Mouse (Mus musculus) neural tube, embryonic 14.5 days (tissue): Measurements from ENCODE around the gene Arid2. TPM values are rescaled to one million over a fixed set of nuclear protein-coding genes. Genes with fewer than 3 reads are reported as not detected.
A peak's percentile ranks its signal among the peaks of the same experiment; 100 is the strongest.
"Not testable (repeated sequence)": the region's sequence is repeated elsewhere in the genome, so short reads cannot be mapped to it uniquely, and the experiment has no call there.

Source experiments
- ATAC-seq: fragments of 200-750 bp; cut with Nextera tagmentation; 2 replicates; pipeline ENCODE4 v1.8.0; 2017; ENCODE audit warnings: low read depth, mild to moderate bottlenecking, moderate TSS enrichment, moderate library complexity
- H3K27ac ChIP-seq: fragments of 300-500 bp; sonication (generic); 2 replicates; pipeline ENCODE4 v1.5.1; 2014; ENCODE audit warnings: low read depth, mild to moderate bottlenecking, control low read depth, low read length, moderate library complexity, mixed read lengths
- H3K27me3 ChIP-seq: fragments of 300-500 bp; sonication (generic); 2 replicates; pipeline ENCODE4 v1.6.1; 2014; ENCODE audit warnings: low read length; ENCODE audit not compliant: control insufficient read depth, insufficient read depth
- H3K36me3 ChIP-seq: fragments of 300-500 bp; sonication (generic); 2 replicates; pipeline ENCODE4 v1.6.1; 2014; ENCODE audit warnings: low read length, mixed read lengths; ENCODE audit not compliant: control insufficient read depth, insufficient read depth
- H3K4me1 ChIP-seq: fragments of 300-500 bp; sonication (generic); 2 replicates; pipeline ENCODE4 v1.6.1; 2014; ENCODE audit warnings: low read length; ENCODE audit not compliant: control insufficient read depth, insufficient read depth
- H3K4me2 ChIP-seq: fragments of 300-500 bp; sonication (generic); 2 replicates; pipeline ENCODE4 v1.6.1; 2014; ENCODE audit warnings: mild to moderate bottlenecking, low read depth, low read length, control low read depth
- H3K4me3 ChIP-seq: fragments of 300-500 bp; sonication (generic); 2 replicates; pipeline ENCODE4 v1.5.1; 2014; ENCODE audit warnings: low read depth, low read length, control low read depth, mixed read lengths
- H3K9ac ChIP-seq: fragments of 300-500 bp; sonication (generic); replicated peaks from 2 replicates; pipeline ENCODE4 v1.6.1; 2014; ENCODE audit warnings: low read depth, mild to moderate bottlenecking, control low read depth, low read length, mixed read lengths
- H3K9me3 ChIP-seq: fragments of 300-500 bp; sonication (generic); 2 replicates; pipeline ENCODE4 v1.6.1; 2016; ENCODE audit warnings: low read length; ENCODE audit not compliant: control insufficient read depth
- WGBS: fragments of 180-500 bp; shearing (Covaris S2); extraction: QIAGEN DNeasy Blood & Tissue Kit; methylation state at CpG from one replicate; pipeline ENCODE4 v1.1.7; 2014; 5-methylcytosine and 5-hydroxymethylcytosine counted together
- polyA plus RNA-seq: library from polyadenylated mRNA; unstranded; fragments of >200 nt; fragmentation: Nextera tagmentation; extraction: Ambion mirVana; gene quantifications from 2 replicates; pipeline ENCODE4 v1.2.1, GENCODE M21; 2014

The Arid2 gene
- 26.9 and 32.0 TPM in 2 replicates for polyA plus RNA-seq

DNA sequence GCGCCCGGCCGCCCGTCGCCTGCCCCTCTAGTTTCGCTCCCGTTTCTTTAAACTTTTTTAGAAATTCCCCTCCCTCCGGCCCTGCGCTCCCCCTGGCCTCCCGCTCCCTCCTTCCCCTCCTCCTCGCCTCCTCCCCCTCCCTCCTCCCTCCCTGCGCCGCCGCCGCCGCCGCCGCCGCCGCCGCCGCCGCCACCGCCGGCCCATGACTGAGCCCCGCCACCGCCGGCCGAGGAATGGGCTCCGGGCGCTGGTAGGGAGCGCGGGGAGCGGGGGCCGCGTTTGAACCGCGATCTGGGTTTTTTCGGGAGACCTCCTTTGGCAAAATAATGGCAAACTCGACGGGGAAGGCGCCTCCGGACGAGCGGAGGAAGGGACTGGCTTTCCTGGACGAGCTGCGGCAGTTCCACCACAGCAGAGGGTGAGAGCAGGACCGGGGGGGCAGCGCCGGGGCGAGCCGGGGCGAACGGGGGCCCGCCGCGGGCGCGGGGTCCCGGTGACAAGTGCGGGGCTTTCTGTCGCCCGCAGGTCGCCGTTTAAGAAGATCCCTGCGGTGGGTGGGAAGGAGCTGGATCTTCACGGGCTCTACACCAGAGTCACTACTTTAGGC is at the start of gene Arid2:
TSS of gene Arid2 (plus strand) at position 150 of the 607 bp plus-strand sequence.
- H3K4me3 ChIP-seq, result peak within 1 kb of the TSS; percentile 94
- no peaks in the 10 kb centered on the region for H3K27me3 ChIP-seq
- peak within 1 kb of the TSS; percentile 100 for H3K27ac ChIP-seq
- WGBS, result under 1% methylated on average over 37 of the region's 67 CpGs
- H3K9ac ChIP-seq, result peak within 1 kb of the TSS; percentile 100
- peak; percentile 13 for ATAC-seq
- H3K36me3 ChIP-seq, result 0 out of 2 replicates have a peak, but pooled peaks cover 2% of the 10 kb centered on the region
- peaks cover 14% of the 10 kb centered on the region for H3K4me1 ChIP-seq
- H3K4me2 ChIP-seq, result peak within 1 kb of the TSS; percentile 83
- H3K9me3 ChIP-seq, result no peaks in the 10 kb centered on the region

DNA sequence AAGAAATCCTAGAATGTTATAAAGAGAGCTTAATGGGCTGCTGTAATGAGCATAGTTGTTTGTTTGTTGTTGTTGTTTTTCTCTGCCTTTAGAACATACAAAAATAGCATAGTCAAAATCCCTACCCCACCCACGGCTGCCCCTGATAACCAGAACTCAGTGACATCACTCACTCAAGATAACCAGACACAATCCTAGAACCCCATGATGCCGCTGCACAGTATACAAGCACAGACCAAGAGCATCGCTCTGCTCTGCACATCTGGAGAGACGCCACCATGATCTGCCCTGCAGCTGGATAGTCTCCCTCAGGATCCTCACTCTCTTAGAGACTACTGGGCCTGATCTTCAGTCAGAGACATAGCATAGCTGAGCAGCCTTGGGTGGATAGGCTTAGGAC is 49.2 kb upstream of the Arid2 start:
- Histone ChIP-seq H3K27me3 (no peaks in the 10 kb centered on the region), H3K27ac (no peak overlapping the region), H3K36me3 (no peaks in the 10 kb centered on the region), H3K4me1 (no peaks in the 10 kb centered on the region), H3K4me2 (no peak overlapping the region), H3K4me3 (no peak overlapping the region), H3K9me3 (no peaks in the 10 kb centered on the region), H3K9ac (no peak overlapping the region)
- ATAC-seq, result no peak
- WGBS, result 94% methylated on average over 4 of the region's 4 CpGs

GRCm38 (mm10) chr15:96244171-96244570 is 43.1 kb upstream of the Arid2 start:
- Histone ChIP-seq H3K27me3 (no peaks in the 10 kb centered on the region), H3K9ac (no peak overlapping the region), H3K36me3 (no peaks in the 10 kb centered on the region), H3K4me1 (no peaks in the 10 kb centered on the region), H3K27ac (no peak overlapping the region), H3K4me2 (no peak overlapping the region), H3K9me3 (no peaks in the 10 kb centered on the region), H3K4me3 (no peak overlapping the region)
- no peak for ATAC-seq
- WGBS, result 89% methylated on average over 6 of the region's 6 CpGs

GRCm38 (mm10) chr15:96244715-96245114 is 42.6 kb upstream of the Arid2 start:
- H3K4me1 ChIP-seq, H3K4me2 ChIP-seq, H3K36me3 ChIP-seq, H3K4me3 ChIP-seq, H3K27ac ChIP-seq, ATAC-seq, H3K9me3 ChIP-seq, H3K27me3 ChIP-seq, H3K9ac ChIP-seq: not testable (repeated sequence)
- 71% methylated on average over 10 of the region's 10 CpGs for WGBS

- H3K27ac ChIP-seq, result no peak overlapping the region
- H3K27me3 ChIP-seq, result no peaks in the 10 kb centered on the region
- H3K4me3 ChIP-seq, result no peak overlapping the region; the same call in 1 of the 2 replicates
- 2% methylated on average over 7 of the region's 7 CpGs for WGBS
- H3K9ac ChIP-seq, result no peak overlapping the region
- no peaks in the 10 kb centered on the region for H3K9me3 ChIP-seq
- H3K4me1 ChIP-seq, result no peaks in the 10 kb centered on the region
- ATAC-seq, result no peak
- no peaks in the 10 kb centered on the region for H3K36me3 ChIP-seq
- peak overlapping the region; percentile 54 for H3K4me2 ChIP-seq
These were observed 33.5 kb upstream of the Arid2 start for GRCm38 (mm10) chr15:96253827-96254226.

DNA sequence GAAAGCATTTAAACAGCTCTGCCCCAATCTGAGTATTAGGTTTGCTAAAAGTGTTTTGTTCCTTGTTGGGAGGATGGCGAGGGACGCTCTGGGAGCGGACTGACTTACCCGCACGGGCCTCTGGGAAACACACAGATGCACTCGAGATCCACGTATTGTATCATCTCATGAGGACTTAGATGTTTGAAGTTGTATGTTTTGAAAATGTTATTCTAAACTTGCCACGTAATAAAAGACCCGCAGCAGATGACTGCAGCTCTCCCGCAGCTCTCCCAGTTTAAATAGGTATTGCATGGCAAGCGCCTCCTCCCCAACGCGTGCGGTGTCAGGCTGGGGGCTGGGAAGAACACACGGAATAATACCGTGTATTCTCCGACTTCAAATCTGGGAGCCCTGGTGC is 33.0 kb upstream of the Arid2 start:
- no peaks in the 10 kb centered on the region for H3K36me3 ChIP-seq
- H3K27ac ChIP-seq, result no peak overlapping the region
- H3K4me2 ChIP-seq, result peak overlapping the region; percentile 54
- no peaks in the 10 kb centered on the region for H3K4me1 ChIP-seq
- no peaks in the 10 kb centered on the region for H3K27me3 ChIP-seq
- H3K9ac ChIP-seq, result no peak overlapping the region; the same call in 1 of the 2 replicates
- H3K4me3 ChIP-seq, result peak overlapping the region; percentile 20; the same call in 1 of the 2 replicates
- H3K9me3 ChIP-seq, result no peaks in the 10 kb centered on the region
- ATAC-seq, result no peak
- WGBS, result 2% methylated on average over 17 of the region's 17 CpGs

DNA sequence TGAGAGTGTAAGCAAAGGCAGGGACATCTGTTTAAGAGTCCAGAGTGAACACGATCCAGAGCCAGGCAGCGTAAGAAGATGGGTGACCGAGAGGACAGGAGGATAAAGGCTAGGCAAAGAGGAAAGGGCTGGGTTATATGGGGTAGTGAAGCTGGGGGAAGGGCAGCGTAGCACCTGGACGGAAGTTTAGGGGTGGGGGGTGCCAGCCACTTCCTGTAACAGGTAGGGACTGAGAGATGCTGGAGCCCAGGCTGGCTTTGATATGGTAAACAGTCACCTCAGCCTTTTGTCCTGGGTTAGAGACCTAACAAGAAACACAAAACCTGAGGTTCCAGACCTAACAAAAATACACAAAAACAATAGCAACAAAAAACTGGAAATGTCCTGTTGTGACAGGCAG is 29.5 kb upstream of the Arid2 start:
- H3K36me3 ChIP-seq, result no peaks in the 10 kb centered on the region

DNA sequence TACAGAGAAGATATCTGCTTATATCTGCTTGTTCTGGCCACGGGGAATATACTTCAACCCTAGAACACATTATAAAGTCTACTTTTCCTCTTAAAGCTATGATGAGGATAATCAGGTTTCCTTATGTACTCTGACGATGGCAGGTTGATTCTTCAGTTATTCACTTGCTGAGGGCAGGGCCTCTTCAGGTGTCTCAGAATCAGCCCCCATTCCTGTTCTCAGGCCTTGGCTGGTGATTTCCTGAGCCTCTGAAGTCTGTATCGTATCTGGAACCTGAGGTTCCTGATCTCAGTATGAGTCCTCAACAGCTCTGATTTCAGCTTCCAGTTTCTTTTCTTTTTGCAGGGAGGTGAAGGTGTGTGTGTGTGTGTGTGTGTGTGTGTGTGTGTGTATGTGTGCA is 22.7 kb upstream of the Arid2 start:
- WGBS, result 97% methylated on average over 3 of the region's 3 CpGs

More for the DNA sequence above, 29.5 kb upstream of the Arid2 start:
- no peaks in the 10 kb centered on the region for H3K27me3 ChIP-seq
- no peak for ATAC-seq
- no peak overlapping the region for H3K4me3 ChIP-seq
- peaks cover 4% of the 10 kb centered on the region; the same call in 1 of the 2 replicates for H3K9me3 ChIP-seq
- no peak overlapping the region for H3K27ac ChIP-seq
- H3K4me2 ChIP-seq, result no peak overlapping the region
- H3K9ac ChIP-seq, result no peak overlapping the region
- H3K4me1 ChIP-seq, result no peaks in the 10 kb centered on the region
- WGBS, result 75% methylated on average over 5 of the region's 5 CpGs

DNA sequence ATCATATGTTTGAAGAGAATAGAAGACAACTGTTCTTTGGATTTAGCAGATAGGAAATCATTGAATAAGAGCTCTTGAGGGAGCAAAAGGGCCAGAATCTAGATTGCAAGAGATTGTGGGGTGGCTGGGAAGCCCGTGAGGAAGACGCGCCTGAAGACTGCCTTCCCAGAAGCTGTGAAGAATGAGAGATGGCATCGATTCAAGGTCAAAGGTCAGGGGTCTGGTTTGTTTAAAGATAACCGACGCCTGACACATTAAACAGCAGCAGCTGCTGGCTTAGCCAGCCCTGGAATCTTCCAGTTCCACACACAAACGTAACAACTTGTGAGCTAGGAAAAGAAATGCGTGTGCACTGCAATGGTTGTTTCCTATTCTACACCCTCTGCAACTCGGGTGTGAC is 19.4 kb upstream of the Arid2 start:
- H3K4me1 ChIP-seq, result no peaks in the 10 kb centered on the region
- no peak for ATAC-seq
- H3K9me3 ChIP-seq, result no peaks in the 10 kb centered on the region
- H3K27ac ChIP-seq, result no peak overlapping the region
- 93% methylated on average over 9 of the region's 9 CpGs for WGBS
- no peaks in the 10 kb centered on the region for H3K27me3 ChIP-seq
- no peak overlapping the region for H3K4me3 ChIP-seq
- H3K4me2 ChIP-seq, result no peak overlapping the region
- H3K9ac ChIP-seq, result no peak overlapping the region
- H3K36me3 ChIP-seq, result peaks cover 7% of the 10 kb centered on the region; the same call in 1 of the 2 replicates

More for the DNA sequence above, 22.7 kb upstream of the Arid2 start:
- Histone ChIP-seq H3K4me2 (no peak overlapping the region), H3K27ac (no peak overlapping the region), H3K9ac (no peak overlapping the region), H3K4me3 (no peak overlapping the region), H3K27me3 (no peaks in the 10 kb centered on the region), H3K4me1 (no peaks in the 10 kb centered on the region), H3K36me3 (peaks cover 7% of the 10 kb centered on the region; the same call in 1 of the 2 replicates), H3K9me3 (peaks cover 4% of the 10 kb centered on the region; the same call in 1 of the 2 replicates)
- ATAC-seq, result no peak
